Mouse (Mus musculus) hindlimb bud, embryonic 11.5 days (tissue): ENCODE measurements around the gene Ppfia3.
"Not testable (repeated sequence)": the region's sequence is repeated elsewhere in the genome, so short reads cannot be mapped to it uniquely, and the experiment has no call there.

Experiments
- DNase-seq: peaks from one replicate; pipeline ENCODE4 v3.0.0-alpha.2; 2012; ENCODE audit warnings: low read depth, low spot score; ENCODE audit errors: extremely low spot score

The Ppfia3 gene

DNA sequence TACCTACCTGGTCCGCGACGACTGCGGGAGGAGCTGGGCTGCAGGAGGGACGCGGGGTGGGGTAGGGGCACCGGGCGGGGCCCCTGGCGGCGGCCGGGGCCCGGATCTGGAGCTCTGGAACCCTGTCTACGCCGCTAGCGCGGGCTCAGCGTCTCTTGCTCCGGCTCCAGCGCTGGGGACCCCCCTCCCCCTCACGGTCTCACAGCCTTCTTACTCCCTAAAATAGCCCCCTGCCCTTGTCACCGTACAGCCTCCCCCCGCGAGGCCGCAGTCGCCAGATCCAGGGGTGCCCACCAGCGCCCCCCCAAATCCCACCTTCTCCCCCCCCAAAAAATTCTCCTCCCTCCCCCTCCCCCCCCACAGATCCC lies at the start of gene Ppfia3:
TSS of gene Ppfia3 (minus strand) at position 368 of the 368 bp plus-strand sequence.
- DNase-seq: no peak

GRCm38 (mm10) chr7:45415636-45416035 lies 48.8 kb upstream of the Ppfia3 start:
- DNase-seq: no peak

DNA sequence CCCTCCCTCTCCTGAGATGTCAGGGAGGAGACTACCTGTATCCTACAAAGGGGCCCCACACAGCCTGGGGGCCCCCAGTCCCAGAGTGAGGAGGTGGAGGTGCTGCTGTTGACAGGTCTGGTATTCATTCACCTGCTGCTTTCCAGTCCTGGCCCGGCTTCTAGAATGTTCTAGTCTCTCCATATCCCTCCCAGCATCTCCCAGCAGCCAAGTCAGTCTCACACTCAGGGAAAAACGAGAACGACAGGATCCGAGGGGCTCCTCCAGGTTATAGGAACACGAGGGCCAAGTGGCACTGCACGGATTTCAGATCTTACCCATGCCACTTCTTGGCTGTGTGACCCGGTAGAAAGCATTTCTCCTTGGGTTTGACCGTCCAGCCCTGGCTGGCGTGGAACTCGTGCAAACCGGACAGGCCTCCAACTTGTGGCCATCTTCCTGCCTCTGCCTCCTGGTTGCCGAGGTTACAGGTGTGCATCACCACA lies 48.0 kb upstream of the Ppfia3 start:
- DNase-seq: no peak

DNA sequence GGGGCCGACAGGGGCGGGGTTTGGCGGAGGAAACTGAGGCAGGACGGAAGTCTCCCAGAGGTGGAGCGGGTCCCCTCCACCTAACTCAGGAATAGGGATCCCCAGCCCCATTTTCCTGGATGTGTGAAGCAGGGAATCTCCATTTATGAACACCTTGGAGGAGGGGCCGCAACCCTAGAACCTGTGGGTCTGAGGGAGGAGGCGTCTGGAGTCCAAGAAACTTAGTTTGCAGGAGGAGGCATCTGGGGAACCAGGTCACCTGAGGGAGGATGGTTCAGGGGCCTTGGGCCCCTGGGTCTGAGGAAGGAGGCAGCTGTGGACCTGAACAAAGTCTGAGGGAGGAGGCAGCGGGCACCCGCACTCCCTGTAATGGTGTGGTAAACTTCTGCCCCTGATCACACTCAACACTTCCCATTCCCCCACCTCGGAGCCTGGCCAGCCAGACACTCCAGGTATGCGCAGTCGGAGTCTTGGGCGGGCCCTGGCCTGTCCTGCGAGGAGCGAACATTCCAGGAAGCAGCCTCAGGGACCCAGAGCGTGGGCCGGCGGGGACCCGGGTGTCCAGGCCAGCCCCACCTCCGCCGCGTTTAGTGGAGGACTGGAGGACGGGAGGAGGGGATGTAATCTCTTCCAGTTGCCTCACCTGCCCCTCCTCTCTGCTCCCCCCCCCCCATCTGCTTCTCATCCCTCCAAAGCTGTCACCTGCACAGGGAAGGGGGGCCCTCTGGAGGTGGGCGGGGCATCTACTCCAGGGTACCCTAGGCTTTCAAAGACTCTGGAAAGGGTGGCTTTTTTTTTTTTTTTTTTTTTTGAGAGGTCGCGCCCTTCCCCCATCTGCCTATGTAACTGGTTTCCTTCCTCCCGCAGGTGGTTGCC lies 47.3 kb upstream of the Ppfia3 start:
- no peak for DNase-seq

DNA sequence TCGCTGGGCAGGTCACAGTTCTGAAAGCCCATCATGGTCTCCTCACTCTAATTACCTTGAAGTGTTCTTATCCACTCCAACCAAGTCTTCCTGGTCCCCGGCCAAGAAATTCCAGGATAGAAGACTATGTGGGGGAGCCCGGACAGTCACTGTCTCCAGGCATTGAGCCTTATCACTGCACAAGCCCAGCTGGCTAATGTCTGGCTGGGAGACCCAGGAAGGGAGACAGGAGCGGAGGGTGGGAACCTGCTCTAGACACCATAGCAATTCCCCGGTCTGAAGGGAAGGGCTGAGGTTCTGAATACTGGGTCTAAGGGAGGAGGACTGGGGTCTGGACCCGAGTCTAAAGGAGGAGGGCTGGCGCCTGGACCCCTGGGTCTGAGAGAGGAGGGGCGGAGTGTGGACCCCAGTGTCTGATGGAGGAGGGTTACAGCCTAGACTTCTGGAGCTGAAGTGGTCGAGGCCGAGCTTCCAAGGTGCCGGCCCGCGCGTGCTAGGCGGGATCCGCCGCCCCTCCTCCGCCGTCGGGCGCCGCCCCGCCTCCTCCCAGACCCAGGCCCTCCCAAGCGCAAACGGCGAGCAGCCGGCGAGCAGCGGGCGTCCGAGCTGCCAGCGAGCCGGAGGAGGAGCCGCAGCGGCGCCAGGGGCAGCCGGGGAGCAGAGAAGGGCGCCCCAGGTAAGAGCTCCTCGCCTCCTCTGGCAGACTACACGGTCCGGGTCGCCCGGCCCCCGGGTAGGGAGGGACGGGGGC lies 46.5 kb upstream of the Ppfia3 start, which contains the start of gene Ntf5:
TSS of gene Ntf5 (plus strand) at position 583 of the 751 bp plus-strand sequence.
- DNase-seq: no peak

DNA sequence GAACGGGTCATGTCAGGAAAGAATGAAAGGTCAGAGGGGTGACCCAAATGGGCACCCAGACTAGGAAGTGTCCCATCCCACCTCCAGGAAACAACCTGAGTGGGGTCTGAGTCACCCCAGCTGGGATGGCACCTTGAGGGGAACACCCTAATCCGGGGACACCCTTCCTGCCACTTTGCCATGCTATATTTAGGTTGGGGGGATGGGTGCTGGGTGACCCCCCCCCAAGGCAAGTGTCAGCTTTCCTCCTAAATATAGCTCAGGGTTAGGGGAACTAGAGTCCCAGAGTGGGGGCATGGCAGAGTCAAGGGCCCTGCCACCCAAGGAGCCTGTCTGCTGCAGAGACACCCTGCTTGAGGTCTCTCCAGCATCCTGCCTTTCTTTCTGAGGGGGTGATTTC lies 45.6 kb upstream of the Ppfia3 start:
- DNase-seq: no peak

DNA sequence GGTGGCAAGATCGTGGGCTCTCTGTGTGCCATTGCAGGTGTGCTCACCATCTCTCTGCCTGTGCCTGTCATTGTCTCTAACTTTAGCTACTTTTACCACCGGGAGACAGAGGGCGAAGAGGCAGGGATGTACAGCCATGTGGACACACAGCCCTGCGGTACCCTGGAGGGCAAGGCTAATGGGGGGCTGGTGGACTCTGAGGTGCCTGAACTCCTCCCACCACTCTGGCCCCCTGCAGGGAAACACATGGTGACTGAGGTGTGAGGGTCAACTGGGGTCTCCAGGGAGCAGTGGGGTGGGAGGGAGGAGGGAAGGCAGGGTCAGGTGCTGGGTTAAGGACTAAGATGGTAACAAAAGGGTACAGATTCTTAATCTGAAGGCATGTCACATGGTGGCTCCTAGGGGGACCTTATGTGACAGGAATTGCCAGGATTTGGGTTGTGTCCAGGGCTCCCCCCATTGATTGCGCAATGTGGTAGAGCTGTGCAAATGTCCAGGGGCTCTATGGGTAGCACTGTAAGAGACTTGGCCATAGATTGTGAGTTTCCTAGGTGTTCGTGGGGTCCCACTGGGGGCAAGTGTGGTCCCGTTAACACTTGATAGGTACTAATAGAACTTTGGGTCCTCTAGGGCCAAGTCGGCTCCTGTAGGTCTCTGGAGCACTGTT lies 42.8 kb upstream of the Ppfia3 start:
- DNase-seq: no peak

GRCm38 (mm10) chr7:45408949-45409348 lies 42.1 kb upstream of the Ppfia3 start:
- DNase-seq: no peak

DNA sequence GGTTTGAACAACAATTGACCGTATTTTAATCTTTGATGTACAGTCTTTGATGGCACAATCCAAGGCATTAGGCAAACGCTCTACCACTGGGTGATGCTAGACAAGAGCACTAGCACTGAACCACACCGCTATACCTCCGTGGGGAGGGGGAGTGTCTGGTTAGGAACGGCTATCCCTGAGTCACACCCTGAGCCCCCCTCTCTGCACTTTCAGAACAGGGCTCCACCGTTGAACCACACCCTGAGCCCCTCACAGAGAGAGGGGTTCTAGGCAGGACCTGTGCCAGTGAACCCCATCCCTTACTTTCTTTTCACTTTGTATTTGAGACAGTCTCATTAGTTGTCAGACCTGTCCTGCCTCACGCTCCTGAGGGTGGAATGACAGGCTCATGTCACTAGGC lies 41.5 kb upstream of the Ppfia3 start:
- no peak for DNase-seq

DNA sequence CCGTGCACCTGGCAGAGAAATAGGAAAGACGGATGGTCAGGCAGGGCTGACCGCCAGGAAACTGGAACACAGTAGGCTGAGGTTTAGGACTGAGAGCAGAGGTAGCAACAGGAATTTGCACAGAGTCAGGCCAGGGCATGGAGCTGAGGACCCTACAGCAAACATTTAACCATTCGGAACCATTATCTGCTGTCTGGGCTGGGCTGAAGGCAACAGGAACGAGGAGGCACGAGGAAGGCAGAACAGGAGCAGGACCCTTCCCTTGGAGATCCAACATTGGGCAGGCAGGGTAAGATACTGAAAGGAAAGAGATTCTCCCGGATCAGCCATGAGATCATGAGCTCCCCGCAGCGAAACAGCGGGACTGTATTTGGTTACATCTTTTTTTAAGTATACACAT lies 41.0 kb upstream of the Ppfia3 start:
- DNase-seq: no peak

DNA sequence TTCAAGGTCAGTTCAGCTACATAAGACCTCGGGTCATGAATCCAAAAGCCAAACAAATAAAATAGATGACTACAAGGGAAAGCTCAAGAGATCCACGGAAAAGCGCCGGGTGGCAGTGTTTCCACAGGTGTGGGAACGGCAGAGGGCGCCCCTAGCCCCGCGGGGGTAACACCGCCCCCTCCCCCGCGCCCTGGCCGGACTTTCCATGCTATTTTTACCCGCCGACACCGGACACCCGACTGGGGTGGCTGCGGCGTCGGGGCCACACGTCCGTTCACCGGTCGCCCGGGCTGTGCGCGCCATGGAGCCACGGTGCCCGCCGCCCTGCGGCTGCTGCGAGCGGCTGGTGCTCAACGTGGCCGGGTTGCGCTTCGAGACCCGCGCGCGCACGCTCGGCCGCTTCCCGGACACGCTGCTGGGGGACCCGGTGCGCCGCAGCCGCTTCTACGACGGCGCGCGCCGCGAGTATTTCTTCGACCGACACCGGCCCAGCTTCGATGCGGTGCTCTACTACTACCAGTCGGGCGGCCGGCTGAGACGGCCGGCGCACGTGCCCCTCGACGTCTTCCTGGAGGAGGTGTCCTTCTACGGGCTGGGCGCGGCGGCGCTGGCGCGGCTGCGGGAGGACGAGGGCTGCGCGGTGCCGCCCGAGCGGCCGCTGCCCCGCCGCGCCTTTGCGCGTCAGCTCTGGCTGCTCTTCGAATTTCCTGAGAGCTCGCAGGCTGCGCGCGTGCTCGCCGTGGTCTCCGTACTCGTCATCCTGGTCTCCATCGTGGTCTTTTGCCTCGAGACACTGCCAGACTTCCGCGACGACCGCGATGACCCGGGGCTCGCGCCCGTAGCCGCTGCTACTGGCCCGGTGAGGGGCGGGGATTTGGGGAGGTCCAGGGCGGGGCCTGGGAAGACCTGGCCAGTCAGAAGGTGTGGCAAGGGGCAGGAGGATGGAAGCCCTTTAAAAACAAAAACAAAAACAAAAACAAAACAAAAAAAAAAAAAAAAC lies 39.6 kb upstream of the Ppfia3 start:
- DNase-seq: no peak

DNA sequence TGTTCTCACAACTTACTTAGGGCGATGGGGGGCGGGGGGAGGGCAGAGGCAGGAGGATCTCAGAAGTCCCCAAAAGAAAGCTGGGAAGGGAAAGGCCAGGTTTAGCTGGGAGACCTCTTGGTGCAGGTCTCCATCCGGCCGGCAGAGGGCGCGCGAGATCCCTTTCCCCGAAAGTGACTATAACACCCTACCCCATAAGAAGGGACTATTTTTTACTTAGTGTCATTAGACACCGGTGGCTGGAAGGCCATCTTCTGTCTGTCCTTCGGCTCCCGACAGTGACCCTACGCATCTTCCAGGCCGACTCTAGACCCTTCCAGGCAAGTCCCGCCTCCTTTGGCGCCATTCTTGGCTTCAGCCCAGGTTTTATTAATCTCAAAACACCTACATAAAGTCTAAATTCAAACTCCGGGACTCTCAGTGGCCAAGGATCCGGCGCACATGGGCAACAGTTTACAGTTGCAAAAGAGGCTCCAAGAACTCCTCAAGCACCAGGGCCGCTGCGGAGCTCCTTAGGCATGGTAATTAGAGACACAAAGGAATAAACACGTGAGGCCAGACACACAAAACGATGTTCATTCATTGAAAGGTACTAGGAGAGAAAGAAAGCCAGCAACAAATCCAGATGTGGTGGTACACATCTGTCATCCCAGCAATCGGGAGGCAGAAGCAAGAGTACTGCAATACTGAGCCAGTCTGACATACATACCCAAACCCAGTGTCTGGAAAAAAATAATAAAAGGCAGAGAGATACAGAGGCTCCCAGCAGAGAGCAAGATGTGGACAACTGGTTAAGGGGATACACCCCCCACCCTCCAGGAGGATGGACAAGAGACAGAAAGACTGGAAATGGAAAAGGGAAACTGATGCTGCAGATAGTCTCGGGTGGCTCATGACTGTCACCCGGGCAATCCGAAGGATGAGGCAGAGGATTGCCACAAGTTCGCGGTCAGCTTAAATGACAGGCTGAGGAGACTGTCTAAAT lies 38.6 kb upstream of the Ppfia3 start, which contains the start of gene Kcna7:
TSS of gene Kcna7 (plus strand) at position 563 of the 985 bp plus-strand sequence.
- no peak for DNase-seq

DNA sequence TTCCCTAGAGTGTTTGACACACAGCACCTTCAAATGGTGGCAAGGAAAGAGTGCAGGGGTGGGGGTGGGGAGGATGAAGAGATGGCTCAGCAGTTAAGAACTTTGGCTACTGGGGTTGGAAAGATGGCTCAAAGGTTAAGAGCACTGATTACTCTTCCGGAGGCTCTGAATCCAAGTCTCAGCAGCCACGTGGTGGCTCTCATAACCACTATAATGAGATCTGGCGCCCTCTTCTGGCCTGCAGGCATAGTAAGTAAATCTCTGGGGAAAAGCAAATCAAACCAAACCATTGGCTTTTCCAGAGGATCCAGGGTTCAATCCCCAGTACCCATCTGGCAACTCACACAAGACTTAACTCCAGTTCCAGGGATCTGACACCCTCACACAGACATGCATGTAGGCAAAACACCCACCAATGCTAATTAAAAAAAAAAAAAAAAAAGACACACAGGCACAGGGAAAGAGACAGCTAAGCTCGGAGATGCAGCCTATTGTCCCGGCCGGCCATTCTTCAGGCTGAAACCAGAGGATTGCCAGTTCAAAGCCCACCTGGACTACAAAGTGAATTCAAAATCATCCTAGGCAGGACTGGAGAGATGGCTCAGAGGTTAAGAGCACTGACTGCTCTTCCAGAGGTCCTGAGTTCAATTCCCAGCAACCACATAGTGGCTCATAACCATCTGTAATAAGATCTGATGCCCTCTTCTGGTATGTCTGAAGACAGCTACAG lies 36.9 kb upstream of the Ppfia3 start:
- no peak for DNase-seq

DNA sequence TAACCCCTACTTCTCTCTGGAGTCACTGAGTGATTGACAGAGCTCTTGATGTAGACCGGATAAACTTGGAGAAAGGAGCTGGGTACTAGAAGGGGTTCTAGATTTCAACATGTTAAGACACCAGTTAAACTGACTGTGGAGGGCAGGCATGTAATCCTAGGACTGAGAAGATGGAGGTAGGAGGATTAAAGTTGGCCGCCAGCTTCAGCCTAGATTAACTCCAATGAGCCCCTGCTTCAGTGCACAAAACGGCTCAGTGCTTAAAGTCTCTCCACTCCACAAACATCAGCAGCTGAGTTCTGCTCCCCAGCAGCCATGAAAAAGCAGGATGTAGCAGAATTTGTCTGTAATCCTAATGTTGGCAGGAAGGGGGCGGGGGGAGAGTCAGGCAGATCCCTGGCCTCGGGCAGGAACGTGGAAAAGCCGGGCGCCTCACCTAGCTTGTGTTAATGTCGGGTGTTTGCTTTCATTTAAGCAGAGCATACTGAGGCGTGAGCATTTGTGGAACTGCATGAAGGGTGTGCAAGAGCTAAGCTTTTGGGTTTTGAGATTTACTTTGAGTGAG lies 34.8 kb upstream of the Ppfia3 start:
- no peak for DNase-seq

DNA sequence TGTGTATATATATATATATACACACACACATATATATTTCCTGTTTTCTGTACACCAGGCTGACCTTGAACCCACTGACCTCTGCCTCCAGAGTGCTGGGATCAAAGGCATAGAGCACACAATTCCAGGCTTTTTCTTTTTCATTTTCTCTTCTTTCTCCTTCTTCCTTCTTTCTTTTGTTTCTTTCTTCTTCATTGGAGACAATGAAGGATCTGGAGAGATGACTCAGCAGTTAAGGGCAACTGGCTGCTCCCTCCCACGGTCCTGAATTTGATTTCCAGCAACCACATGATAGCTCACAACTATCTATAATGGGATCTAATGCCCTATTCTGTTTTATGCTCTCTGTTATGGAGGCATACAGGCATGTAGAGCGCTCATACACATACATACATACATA lies 30.0 kb upstream of the Ppfia3 start:
- DNase-seq: no peak

- not testable (repeated sequence) for DNase-seq
Observed at GRCm38 (mm10) chr7:45396337-45396775, 29.5 kb upstream of the Ppfia3 start.

- DNase-seq: peak; percentile 100
Observed at GRCm38 (mm10) chr7:45395578-45396336, 28.9 kb upstream of the Ppfia3 start, which contains the start of gene Snrnp70. Gene Snrnp70 (minus strand): TSS chr7:45395742.
